Mouse (Mus musculus) embryonic facial prominence, embryonic 14.5 days (tissue): ENCODE results near the gene Nfkbil1. TPM values are rescaled to one million over a fixed set of nuclear protein-coding genes. Genes with fewer than 3 reads are reported as not detected.

Experiments
- ATAC-seq: fragments of 200-750 bp; cut with Nextera tagmentation; 2 replicates; pipeline ENCODE4 v1.8.0; 2017; ENCODE audit warnings: low read depth, moderate number of reproducible peaks, moderate TSS enrichment
- DNase-seq: peaks from one replicate; pipeline ENCODE4 v3.0.0-alpha.2; 2015; ENCODE audit warnings: low spot score
- H3K27ac ChIP-seq: fragments of 300-500 bp; sonication (generic); replicated peaks from 2 replicates; pipeline ENCODE4 v1.5.1; 2014; ENCODE audit warnings: low read depth, mild to moderate bottlenecking, low read length, moderate library complexity
- H3K27me3 ChIP-seq: fragments of 300-500 bp; sonication (generic); replicated peaks from 2 replicates; pipeline ENCODE4 v1.6.1; 2014; ENCODE audit warnings: low read length; ENCODE audit not compliant: control insufficient read depth, insufficient read depth
- H3K36me3 ChIP-seq: fragments of 300-500 bp; sonication (generic); 2 replicates; pipeline ENCODE4 v1.6.1; 2014; ENCODE audit warnings: low read length, mixed read lengths; ENCODE audit not compliant: control insufficient read depth, insufficient read depth
- H3K4me1 ChIP-seq: fragments of 300-500 bp; sonication (generic); 2 replicates; pipeline ENCODE4 v1.6.1; 2014; ENCODE audit warnings: antibody characterized with exemption, low read length; ENCODE audit not compliant: control insufficient read depth, insufficient read depth
- H3K4me2 ChIP-seq: fragments of 300-500 bp; sonication (generic); 2 replicates; pipeline ENCODE4 v1.6.1; 2014; ENCODE audit warnings: low read depth, mild to moderate bottlenecking, low read length, moderate library complexity, mixed read lengths
- H3K4me3 ChIP-seq: fragments of 300-500 bp; sonication (generic); 2 replicates; pipeline ENCODE4 v1.5.1; 2014; ENCODE audit warnings: low read depth, mild to moderate bottlenecking, low read length
- H3K9ac ChIP-seq: fragments of 300-500 bp; sonication (generic); 2 replicates; pipeline ENCODE4 v1.6.1; 2014; ENCODE audit warnings: low read depth, mild to moderate bottlenecking, low read length, moderate library complexity, mixed read lengths
- H3K9me3 ChIP-seq: fragments of 300-500 bp; sonication (generic); 2 replicates; pipeline ENCODE4 v1.6.1; 2016; ENCODE audit warnings: low read length; ENCODE audit not compliant: control insufficient read depth
- WGBS: fragments of 180-500 bp; shearing (Covaris S2); extraction: QIAGEN DNeasy Blood & Tissue Kit; methylation state at CpG from one replicate; pipeline ENCODE4 v1.1.7; 2014; 5-methylcytosine and 5-hydroxymethylcytosine counted together
- polyA plus RNA-seq: library from polyadenylated mRNA; unstranded; fragments of >200 nt; fragmentation: Nextera tagmentation; extraction: Ambion mirVana; gene quantifications from 2 replicates; pipeline ENCODE4 v1.2.1, GENCODE M21; 2014

Nfkbil1 gene
- polyA plus RNA-seq, 1 experiment from 2014 or later, result 3.3 TPM

GRCm38 (mm10) chr17:35187959-35188610 lies 47.5 kb downstream of the Nfkbil1 start, which contains the start of gene Lst1:
TSS of gene Lst1 (minus strand) at chr17:35188439.
- no peak within 1 kb of the TSS for H3K9ac ChIP-seq
- no peaks in the 10 kb centered on the region for H3K9me3 ChIP-seq
- H3K27ac ChIP-seq, result peak within 1 kb of the TSS; percentile 5; the same call in 1 of the 2 replicates
- no peaks in the 10 kb centered on the region for H3K27me3 ChIP-seq
- ATAC-seq (no peak), DNase-seq (no peak)
- 72% methylated on average over 7 of the region's 7 CpGs for WGBS
- H3K4me1 ChIP-seq, result peaks cover 9% of the 10 kb centered on the region; the same call in 1 of the 2 replicates
- H3K36me3 ChIP-seq, result no peaks in the 10 kb centered on the region
- no peak within 1 kb of the TSS for H3K4me3 ChIP-seq
- no peak within 1 kb of the TSS for H3K4me2 ChIP-seq

GRCm38 (mm10) chr17:35187345-35187744 lies 48.2 kb downstream of the Nfkbil1 start:
- Histone ChIP-seq H3K4me3 (no peak overlapping the region), H3K9me3 (no peaks in the 10 kb centered on the region), H3K27me3 (no peaks in the 10 kb centered on the region), H3K9ac (no peak overlapping the region), H3K4me2 (no peak overlapping the region), H3K4me1 (peaks cover 9% of the 10 kb centered on the region; the same call in 1 of the 2 replicates), H3K36me3 (no peaks in the 10 kb centered on the region), H3K27ac (no peak overlapping the region)
- 63% methylated on average over 4 of the region's 4 CpGs for WGBS
- ATAC-seq, result no peak
- no peak for DNase-seq

GRCm38 (mm10) chr17:35186681-35187080 lies 48.9 kb downstream of the Nfkbil1 start:
- peaks cover 9% of the 10 kb centered on the region; the same call in 1 of the 2 replicates for H3K4me1 ChIP-seq
- DNase-seq (peak; percentile 55), ATAC-seq (peak; percentile 54; the same call in 1 of the 2 replicates)

GRCm38 (mm10) chr17:35185639-35186611 lies 49.7 kb downstream of the Nfkbil1 start:
- Histone ChIP-seq H3K9ac (peak overlapping the region; percentile 11), H3K4me2 (peak overlapping the region; percentile 52), H3K4me1 (peaks cover 9% of the 10 kb centered on the region; the same call in 1 of the 2 replicates), H3K27me3 (no peaks in the 10 kb centered on the region), H3K4me3 (peak overlapping the region; percentile 35), H3K9me3 (no peaks in the 10 kb centered on the region), H3K36me3 (no peaks in the 10 kb centered on the region), H3K27ac (peak overlapping the region; percentile 22)
- DNase-seq, result peak; percentile 81
- peak; percentile 79 for ATAC-seq
- WGBS, result 3% methylated on average over 18 of the region's 18 CpGs

More at GRCm38 (mm10) chr17:35186681-35187080, 48.9 kb downstream of the Nfkbil1 start:
- H3K36me3 ChIP-seq, result no peaks in the 10 kb centered on the region
- peak overlapping the region; percentile 22 for H3K27ac ChIP-seq
- peak overlapping the region; percentile 52 for H3K4me2 ChIP-seq
- H3K27me3 ChIP-seq, result no peaks in the 10 kb centered on the region
- H3K9me3 ChIP-seq, result no peaks in the 10 kb centered on the region
- 0% methylated on average over 4 of the region's 4 CpGs for WGBS
- H3K9ac ChIP-seq, result peak overlapping the region; percentile 11; the same call in 1 of the 2 replicates
- peak overlapping the region; percentile 35 for H3K4me3 ChIP-seq

- Histone ChIP-seq H3K9me3 (no peaks in the 10 kb centered on the region), H3K4me1 (no peaks in the 10 kb centered on the region), H3K27ac (no peak overlapping the region), H3K4me3 (no peak overlapping the region), H3K9ac (no peak overlapping the region), H3K36me3 (no peaks in the 10 kb centered on the region), H3K4me2 (no peak overlapping the region), H3K27me3 (no peaks in the 10 kb centered on the region)
- 95% methylated on average over 5 of the region's 5 CpGs for WGBS
- DNase-seq (no peak), ATAC-seq (no peak)
These were observed 55.5 kb downstream of the Nfkbil1 start for GRCm38 (mm10) chr17:35180093-35180492.

- H3K9ac ChIP-seq, result no peak overlapping the region
- H3K4me2 ChIP-seq, result no peak overlapping the region
- H3K36me3 ChIP-seq, result no peaks in the 10 kb centered on the region
- H3K4me3 ChIP-seq, result no peak overlapping the region
- no peak overlapping the region for H3K27ac ChIP-seq
- 18% methylated on average over 5 of the region's 5 CpGs for WGBS
- peaks cover 4% of the 10 kb centered on the region; the same call in 1 of the 2 replicates for H3K4me1 ChIP-seq
- no peaks in the 10 kb centered on the region for H3K27me3 ChIP-seq
- ATAC-seq (peak; percentile 82), DNase-seq (peak; percentile 74)
- no peaks in the 10 kb centered on the region for H3K9me3 ChIP-seq
These were observed 57.1 kb downstream of the Nfkbil1 start for GRCm38 (mm10) chr17:35178528-35178927.

- DNase-seq, result no peak
- Histone ChIP-seq H3K27me3 (no peaks in the 10 kb centered on the region), H3K4me2 (no peak within 1 kb of the TSS), H3K27ac (no peak within 1 kb of the TSS), H3K36me3 (no peaks in the 10 kb centered on the region), H3K9me3 (no peaks in the 10 kb centered on the region), H3K4me3 (no peak within 1 kb of the TSS), H3K4me1 (peaks cover 6% of the 10 kb centered on the region; the same call in 1 of the 2 replicates), H3K9ac (peak within 1 kb of the TSS; percentile 30; the same call in 1 of the 2 replicates)
- 41% methylated on average over 2 of the region's 2 CpGs for WGBS
- no peak for ATAC-seq
These were observed 59.6 kb downstream of the Nfkbil1 start, which contains the start of gene Aif1 for GRCm38 (mm10) chr17:35175968-35176367. TSS of gene Aif1 (minus strand) at chr17:35176068.

GRCm38 (mm10) chr17:35175382-35175781 lies 60.2 kb downstream of the Nfkbil1 start:
- ATAC-seq (no peak), DNase-seq (no peak)
- Histone ChIP-seq H3K27me3 (no peaks in the 10 kb centered on the region), H3K36me3 (no peaks in the 10 kb centered on the region), H3K4me1 (peaks cover 6% of the 10 kb centered on the region; the same call in 1 of the 2 replicates), H3K27ac (no peak overlapping the region), H3K9ac (peak overlapping the region; percentile 30; the same call in 1 of the 2 replicates), H3K9me3 (no peaks in the 10 kb centered on the region), H3K4me3 (no peak overlapping the region), H3K4me2 (no peak overlapping the region)
- WGBS, result 67% methylated on average over 6 of the region's 6 CpGs
